Mouse (Mus musculus): Measurements from ENCODE around the gene Cd5. TPM values are rescaled to one million over a fixed set of nuclear protein-coding genes. Genes with fewer than 3 reads are reported as not detected.

Cd5 gene
- polyA plus RNA-seq, 1 experiment from 2014 or later = 3.0 TPM

- H3K9me3 ChIP-seq (replicated peaks; ENCODE audit: control insufficient read depth, low read length) = no peaks in the 10 kb centered on the region
- H3K4me2 ChIP-seq (ENCODE audit: low read depth, low read length) = no peak overlapping the region
- peaks cover 29% of the 10 kb centered on the region for H3K36me3 ChIP-seq (ENCODE audit: control insufficient read depth, insufficient read depth)
- no peak overlapping the region for H3K4me3 ChIP-seq (ENCODE audit: low read length)
- H3K9ac ChIP-seq (ENCODE audit: low read length) = no peak overlapping the region
- peaks cover 19% of the 10 kb centered on the region for H3K4me1 ChIP-seq (ENCODE audit: control insufficient read depth, insufficient read depth, low read length)
- WGBS = 81% methylated on average over 6 of the region's 6 CpGs
- ATAC-seq (replicated peaks; ENCODE audit: extremely low read depth, insufficient read depth, low FRiP score) = no peak
- H3K27me3 ChIP-seq (ENCODE audit: control insufficient read depth, insufficient read depth, low read length) = no peaks in the 10 kb centered on the region
- no peak overlapping the region for H3K27ac ChIP-seq (ENCODE audit: low read length)
These were observed 24.6 kb downstream of the Cd5 start for GRCm38 (mm10) chr19:10714168-10714567.

- Histone ChIP-seq H3K9me3 (replicated peaks; ENCODE audit: control insufficient read depth, low read length) (no peaks in the 10 kb centered on the region), H3K27ac (ENCODE audit: low read length) (no peak overlapping the region), H3K4me1 (ENCODE audit: control insufficient read depth, insufficient read depth, low read length) (peaks cover 23% of the 10 kb centered on the region), H3K4me2 (ENCODE audit: low read depth, low read length) (no peak overlapping the region), H3K9ac (ENCODE audit: low read length) (no peak overlapping the region), H3K36me3 (ENCODE audit: control insufficient read depth, insufficient read depth) (peaks cover 29% of the 10 kb centered on the region), H3K4me3 (ENCODE audit: low read length) (no peak overlapping the region), H3K27me3 (ENCODE audit: control insufficient read depth, insufficient read depth, low read length) (no peaks in the 10 kb centered on the region)
- no peak for ATAC-seq (replicated peaks; ENCODE audit: extremely low read depth, insufficient read depth, low FRiP score)
- 89% methylated on average over 10 of the region's 10 CpGs for WGBS
These were observed 25.3 kb downstream of the Cd5 start for GRCm38 (mm10) chr19:10713551-10713950.

- no peak for ATAC-seq (replicated peaks; ENCODE audit: extremely low read depth, insufficient read depth, low FRiP score)
- no peak overlapping the region for H3K4me3 ChIP-seq (ENCODE audit: low read length)
- H3K4me2 ChIP-seq (ENCODE audit: low read depth, low read length) = no peak overlapping the region
- H3K27ac ChIP-seq (ENCODE audit: low read length) = no peak overlapping the region
- 94% methylated on average over 12 of the region's 12 CpGs for WGBS
- H3K9me3 ChIP-seq (replicated peaks; ENCODE audit: control insufficient read depth, low read length) = no peaks in the 10 kb centered on the region
- H3K4me1 ChIP-seq (ENCODE audit: control insufficient read depth, insufficient read depth, low read length) = peaks cover 20% of the 10 kb centered on the region
- no peaks in the 10 kb centered on the region for H3K27me3 ChIP-seq (ENCODE audit: control insufficient read depth, insufficient read depth, low read length)
- peaks cover 29% of the 10 kb centered on the region for H3K36me3 ChIP-seq (ENCODE audit: control insufficient read depth, insufficient read depth)
- H3K9ac ChIP-seq (ENCODE audit: low read length) = no peak overlapping the region
These were observed 26.2 kb downstream of the Cd5 start for GRCm38 (mm10) chr19:10712646-10713045.

- Histone ChIP-seq H3K4me3 (ENCODE audit: low read length) (no peak overlapping the region), H3K4me1 (ENCODE audit: control insufficient read depth, insufficient read depth, low read length) (peaks cover 20% of the 10 kb centered on the region), H3K9ac (ENCODE audit: low read length) (no peak overlapping the region), H3K36me3 (ENCODE audit: control insufficient read depth, insufficient read depth) (peaks cover 29% of the 10 kb centered on the region), H3K27ac (ENCODE audit: low read length) (no peak overlapping the region), H3K4me2 (ENCODE audit: low read depth, low read length) (no peak overlapping the region), H3K27me3 (ENCODE audit: control insufficient read depth, insufficient read depth, low read length) (no peaks in the 10 kb centered on the region), H3K9me3 (replicated peaks; ENCODE audit: control insufficient read depth, low read length) (no peaks in the 10 kb centered on the region)
- WGBS = 87% methylated on average over 7 of the region's 7 CpGs
- ATAC-seq (replicated peaks; ENCODE audit: extremely low read depth, insufficient read depth, low FRiP score) = no peak
These were observed 26.6 kb downstream of the Cd5 start for GRCm38 (mm10) chr19:10712194-10712593.

- 93% methylated on average over 4 of the region's 4 CpGs for WGBS
- Histone ChIP-seq H3K4me2 (ENCODE audit: low read depth, low read length) (no peak overlapping the region), H3K36me3 (ENCODE audit: control insufficient read depth, insufficient read depth) (peaks cover 29% of the 10 kb centered on the region), H3K9me3 (replicated peaks; ENCODE audit: control insufficient read depth, low read length) (no peaks in the 10 kb centered on the region), H3K27ac (ENCODE audit: low read length) (peak overlapping the region; percentile 98; the same call in 1 of the 2 replicates), H3K4me1 (ENCODE audit: control insufficient read depth, insufficient read depth, low read length) (peaks cover 26% of the 10 kb centered on the region), H3K9ac (ENCODE audit: low read length) (no peak overlapping the region; the same call in 1 of the 2 replicates), H3K27me3 (ENCODE audit: control insufficient read depth, insufficient read depth, low read length) (no peaks in the 10 kb centered on the region), H3K4me3 (ENCODE audit: low read length) (no peak overlapping the region)
- no peak for ATAC-seq (replicated peaks; ENCODE audit: extremely low read depth, insufficient read depth, low FRiP score)
These were observed 28.1 kb downstream of the Cd5 start for GRCm38 (mm10) chr19:10710751-10711150.

GRCm38 (mm10) chr19:10710088-10710511, 28.7 kb downstream of the Cd5 start:
- Histone ChIP-seq H3K4me3 (ENCODE audit: low read length) (no peak overlapping the region), H3K4me2 (ENCODE audit: low read depth, low read length) (peak overlapping the region; percentile 19; the same call in 1 of the 2 replicates), H3K27me3 (ENCODE audit: control insufficient read depth, insufficient read depth, low read length) (no peaks in the 10 kb centered on the region), H3K27ac (ENCODE audit: low read length) (peak overlapping the region; percentile 98), H3K9me3 (replicated peaks; ENCODE audit: control insufficient read depth, low read length) (no peaks in the 10 kb centered on the region), H3K36me3 (ENCODE audit: control insufficient read depth, insufficient read depth) (peaks cover 29% of the 10 kb centered on the region), H3K9ac (ENCODE audit: low read length) (peak overlapping the region; percentile 39), H3K4me1 (ENCODE audit: control insufficient read depth, insufficient read depth, low read length) (peaks cover 32% of the 10 kb centered on the region)
- peak; percentile 60 for ATAC-seq (replicated peaks; ENCODE audit: extremely low read depth, insufficient read depth, low FRiP score)
- 53% methylated on average over 9 of the region's 9 CpGs for WGBS

GRCm38 (mm10) chr19:10709360-10710087, 29.3 kb downstream of the Cd5 start:
- peak overlapping the region; percentile 39 for H3K9ac ChIP-seq (ENCODE audit: low read length)
- peak; percentile 86 for ATAC-seq (replicated peaks; ENCODE audit: extremely low read depth, insufficient read depth, low FRiP score)
- H3K4me1 ChIP-seq (ENCODE audit: control insufficient read depth, insufficient read depth, low read length) = peaks cover 33% of the 10 kb centered on the region
- no peak overlapping the region for H3K4me3 ChIP-seq (ENCODE audit: low read length)
- 11% methylated on average over 8 of the region's 8 CpGs for WGBS
- peak overlapping the region; percentile 98 for H3K27ac ChIP-seq (ENCODE audit: low read length)
- H3K9me3 ChIP-seq (replicated peaks; ENCODE audit: control insufficient read depth, low read length) = no peaks in the 10 kb centered on the region
- no peaks in the 10 kb centered on the region for H3K27me3 ChIP-seq (ENCODE audit: control insufficient read depth, insufficient read depth, low read length)
- peaks cover 29% of the 10 kb centered on the region for H3K36me3 ChIP-seq (ENCODE audit: control insufficient read depth, insufficient read depth)
- peak overlapping the region; percentile 19; the same call in 1 of the 2 replicates for H3K4me2 ChIP-seq (ENCODE audit: low read depth, low read length)

GRCm38 (mm10) chr19:10708900-10709299, 29.9 kb downstream of the Cd5 start:
- H3K27ac ChIP-seq (ENCODE audit: low read length) = peak overlapping the region; percentile 98
- H3K36me3 ChIP-seq (ENCODE audit: control insufficient read depth, insufficient read depth) = peaks cover 29% of the 10 kb centered on the region
- H3K4me2 ChIP-seq (ENCODE audit: low read depth, low read length) = no peak overlapping the region
- ATAC-seq (replicated peaks; ENCODE audit: extremely low read depth, insufficient read depth, low FRiP score) = no peak
- 66% methylated on average over 6 of the region's 6 CpGs for whole genome bisulfite sequencing
- H3K4me1 ChIP-seq (ENCODE audit: control insufficient read depth, insufficient read depth, low read length) = peaks cover 33% of the 10 kb centered on the region
- no peaks in the 10 kb centered on the region for H3K27me3 ChIP-seq (ENCODE audit: control insufficient read depth, insufficient read depth, low read length)
- peak overlapping the region; percentile 11 for H3K9ac ChIP-seq (ENCODE audit: low read length)
- no peak overlapping the region for H3K4me3 ChIP-seq (ENCODE audit: low read length)
- H3K9me3 ChIP-seq (replicated peaks; ENCODE audit: control insufficient read depth, low read length) = no peaks in the 10 kb centered on the region

GRCm38 (mm10) chr19:10707881-10708280, 30.9 kb downstream of the Cd5 start:
- Histone ChIP-seq H3K4me2 (ENCODE audit: low read depth, low read length) (no peak overlapping the region), H3K27me3 (ENCODE audit: control insufficient read depth, insufficient read depth, low read length) (no peaks in the 10 kb centered on the region), H3K4me1 (ENCODE audit: control insufficient read depth, insufficient read depth, low read length) (peaks cover 33% of the 10 kb centered on the region), H3K36me3 (ENCODE audit: control insufficient read depth, insufficient read depth) (peaks cover 23% of the 10 kb centered on the region), H3K9ac (ENCODE audit: low read length) (no peak overlapping the region), H3K4me3 (ENCODE audit: low read length) (no peak overlapping the region), H3K27ac (ENCODE audit: low read length) (no peak overlapping the region), H3K9me3 (replicated peaks; ENCODE audit: control insufficient read depth, low read length) (no peaks in the 10 kb centered on the region)
- ATAC-seq (replicated peaks; ENCODE audit: extremely low read depth, insufficient read depth, low FRiP score) = no peak
- 77% methylated on average over 1 of the region's 1 CpGs for WGBS
